Mouse (Mus musculus) frontal cortex, adult 2 months (tissue): ENCODE results near the gene Memo1. TPM values are rescaled to one million over a fixed set of nuclear protein-coding genes. Genes with fewer than 3 reads are reported as not detected.
"Not testable (repeated sequence)": the region's sequence is repeated elsewhere in the genome, so short reads cannot be mapped to it uniquely, and the experiment has no call there.

ENCODE experiments used
- DNase-seq, 2 experiments: peaks; one replicate each; pipeline ENCODE4 v3.0.0; 2022; ENCODE audit warnings: low spot score in 1 of 2; ENCODE audit errors: extremely low spot score in 1 of 2
- polyA plus RNA-seq: library from polyadenylated mRNA; depleted of rRNA; stranded (reverse); fragments of >200 nt; gene quantifications from 2 replicates; pipeline ENCODE4 v1.2.3, GENCODE M21; 2012

Gene Memo1
- polyA plus RNA-seq, 1 experiment = 58.4 TPM

GRCm38 (mm10) chr17:74265636-74266035, 29.7 kb downstream of the Memo1 start:
- no peak for DNase-seq

- DNase-seq = no peak
Measured at GRCm38 (mm10) chr17:74265156-74265505, 30.2 kb downstream of the Memo1 start.

- DNase-seq = no peak
Measured at GRCm38 (mm10) chr17:74264333-74265155, 30.8 kb downstream of the Memo1 start.

GRCm38 (mm10) chr17:74262415-74262814, 32.9 kb downstream of the Memo1 start:
- no peak for DNase-seq

GRCm38 (mm10) chr17:74245284-74245683, 50.0 kb downstream of the Memo1 start:
- no peak for DNase-seq

- DNase-seq = no peak
Measured at GRCm38 (mm10) chr17:74242788-74243187, 52.5 kb downstream of the Memo1 start.

- DNase-seq = no peak
Measured at GRCm38 (mm10) chr17:74240322-74240721, 55.0 kb downstream of the Memo1 start.

- no peak for DNase-seq
Measured at GRCm38 (mm10) chr17:74228131-74228759, 67.1 kb downstream of the Memo1 start.

- no peak for DNase-seq
Measured at GRCm38 (mm10) chr17:74217304-74217703, 78.0 kb downstream of the Memo1 start.

GRCm38 (mm10) chr17:74212831-74213524, 82.3 kb downstream of the Memo1 start:
- DNase-seq = not testable (repeated sequence)

- DNase-seq = no peak
Measured at GRCm38 (mm10) chr17:74209143-74209908, 86.0 kb downstream of the Memo1 start.

- no peak for DNase-seq
Measured at GRCm38 (mm10) chr17:74195943-74196342, 99.4 kb downstream of the Memo1 start.

- DNase-seq = no peak
Measured at GRCm38 (mm10) chr17:74194755-74195154, 100.6 kb downstream of the Memo1 start.

GRCm38 (mm10) chr17:74193463-74193862, 101.9 kb downstream of the Memo1 start:
- DNase-seq = peak in 1 of 2 experiments; percentile 58

GRCm38 (mm10) chr17:74191446-74191845, 103.9 kb downstream of the Memo1 start:
- no peak for DNase-seq

GRCm38 (mm10) chr17:74186197-74186596, 109.1 kb downstream of the Memo1 start:
- no peak for DNase-seq

GRCm38 (mm10) chr17:74184739-74185138, 110.6 kb downstream of the Memo1 start:
- DNase-seq = no peak

GRCm38 (mm10) chr17:74180889-74181288, 114.4 kb downstream of the Memo1 start:
- no peak for DNase-seq

- not testable (repeated sequence) for DNase-seq
Measured at GRCm38 (mm10) chr17:74179640-74180039, 115.7 kb downstream of the Memo1 start.

- DNase-seq = no peak
Measured at GRCm38 (mm10) chr17:74173726-74174125, 121.6 kb downstream of the Memo1 start.

GRCm38 (mm10) chr17:74172834-74173233, 122.5 kb downstream of the Memo1 start:
- no peak for DNase-seq
